Comparison of ENCODE assay signal across 15 mouse cellular contexts in genomic region chr9:14585702-14586101, GRCm38 (mm10). TPM values are rescaled to one million over a fixed set of nuclear protein-coding genes. Genes with fewer than 3 reads are reported as not detected.
DNase-seq lines count a peak whose midpoint lies in the region; ATAC-seq and TF ChIP-seq lines count a peak whose summit lies in the region.
"Had no signal": no experiment of that assay in that cellular context is flagged by ENCODE, and none has a peak within 500 bp of the region (broad histone marks: within the 10 kb centered on the region; RNA-seq: fewer than 3 reads in every experiment).

No protein-coding gene starts in this region.

- no peak overlapping the region for H3K4me2 ChIP-seq in hindbrain, embryonic 14.5 days (replicated peaks)
- no peak overlapping the region for H3K4me2 ChIP-seq in midbrain, embryonic 15.5 days
- no peak overlapping the region for H3K4me2 ChIP-seq in forebrain, postnatal 0 days (ENCODE audit: low read depth)
- H3K4me2 ChIP-seq: forebrain, embryonic 13.5 days; neural tube, embryonic 15.5 days had no signal

- H3K79me3 ChIP-seq in C2C12 (ENCODE audit: low read depth), result peaks cover 18% of the 10 kb centered on the region

- WGBS in hindbrain, embryonic 10.5 days, result 51% methylated on average over 1 of the region's 1 CpGs
- WGBS in hindbrain, embryonic 14.5 days, result 41% methylated on average over 1 of the region's 1 CpGs
- WGBS in midbrain, embryonic 15.5 days, result 67% methylated on average over 1 of the region's 1 CpGs
- 76% methylated on average over 1 of the region's 1 CpGs for WGBS in forebrain, postnatal 0 days

- no peak for TF ChIP-seq CTCF in C2C12 (IDR thresholded peaks at IDR 0.05; ENCODE audit: control insufficient read depth, insufficient read depth, insufficient read length)
- TF ChIP-seq CTCF in forebrain, postnatal 0 days (IDR thresholded peaks at IDR 0.05; ENCODE audit: low read depth), result no peak

- H3K36me3 ChIP-seq in hindbrain, embryonic 10.5 days, result peaks cover 37% of the 10 kb centered on the region
- peaks cover 14% of the 10 kb centered on the region for H3K36me3 ChIP-seq in hindbrain, embryonic 14.5 days (replicated peaks; ENCODE audit: control insufficient read depth, insufficient read depth)
- no peaks in the 10 kb centered on the region for H3K36me3 ChIP-seq in C2C12 (ENCODE audit: control insufficient read depth, insufficient read depth)
- no peaks in the 10 kb centered on the region for H3K36me3 ChIP-seq in midbrain, embryonic 15.5 days (replicated peaks)
- peaks cover 8% of the 10 kb centered on the region; the same call in 1 of the 2 replicates for H3K36me3 ChIP-seq in forebrain, postnatal 0 days (ENCODE audit: insufficient read depth)

- H3K79me2 ChIP-seq in C2C12 (ENCODE audit: control insufficient read depth, insufficient read depth), result peaks cover 65% of the 10 kb centered on the region

- H3K4me1 ChIP-seq in hindbrain, embryonic 10.5 days (replicated peaks), result peaks cover 22% of the 10 kb centered on the region
- no peaks in the 10 kb centered on the region for H3K4me1 ChIP-seq in hindbrain, embryonic 14.5 days (replicated peaks; ENCODE audit: control insufficient read depth, insufficient read depth, low read length)
- no peaks in the 10 kb centered on the region for H3K4me1 ChIP-seq in midbrain, embryonic 15.5 days
- no peaks in the 10 kb centered on the region for H3K4me1 ChIP-seq in forebrain, postnatal 0 days (ENCODE audit: insufficient read depth)
- H3K4me1 ChIP-seq: forebrain, embryonic 13.5 days had no signal

- no peaks in the 10 kb centered on the region for H3K27me3 ChIP-seq in hindbrain, embryonic 10.5 days (ENCODE audit: insufficient read depth, poor library complexity, severe bottlenecking)
- no peaks in the 10 kb centered on the region for H3K27me3 ChIP-seq in hindbrain, embryonic 14.5 days (ENCODE audit: control insufficient read depth, insufficient read depth, low read length)
- no peaks in the 10 kb centered on the region for H3K27me3 ChIP-seq in C2C12 (ENCODE audit: control insufficient read depth, insufficient read depth, insufficient read length)
- H3K27me3 ChIP-seq in midbrain, embryonic 15.5 days (replicated peaks), result no peaks in the 10 kb centered on the region
- no peaks in the 10 kb centered on the region for H3K27me3 ChIP-seq in forebrain, postnatal 0 days (ENCODE audit: insufficient read depth, low read length)
- H3K27me3 ChIP-seq: forebrain, embryonic 13.5 days; neural tube, embryonic 15.5 days had no signal

- H3K9me3 ChIP-seq in hindbrain, embryonic 10.5 days, result no peaks in the 10 kb centered on the region
- no peaks in the 10 kb centered on the region for H3K9me3 ChIP-seq in hindbrain, embryonic 14.5 days (ENCODE audit: control insufficient read depth, low read length)
- H3K9me3 ChIP-seq in midbrain, embryonic 15.5 days, result no peaks in the 10 kb centered on the region
- H3K9me3 ChIP-seq in forebrain, postnatal 0 days (ENCODE audit: low read length), result no peaks in the 10 kb centered on the region
- H3K9me3 ChIP-seq: forebrain, embryonic 13.5 days; neural tube, embryonic 15.5 days had no signal

- no peak overlapping the region for H3K9ac ChIP-seq in hindbrain, embryonic 14.5 days
- H3K9ac ChIP-seq in midbrain, embryonic 15.5 days, result no peak overlapping the region
- H3K9ac ChIP-seq in forebrain, postnatal 0 days, result no peak overlapping the region
- H3K9ac ChIP-seq: forebrain, embryonic 13.5 days; liver, embryonic 14.5 days; neural tube, embryonic 15.5 days had no signal

- DNase-seq in hindbrain, embryonic 10.5 days (ENCODE audit: low spot score), result peak; percentile 15
- DNase-seq in hindbrain, embryonic 14.5 days (ENCODE audit: low spot score), result no peak
- peak; percentile 69 for DNase-seq in embryo, embryonic 10.5 days (ENCODE audit: low spot score)
- peak; percentile 34 for DNase-seq in forelimb bud, embryonic 11.5 days (ENCODE audit: low read depth, low spot score)
- no peak for DNase-seq in forebrain, postnatal 0 days
- no peak for DNase-seq in left cerebral cortex, adult 11 months (ENCODE audit: low spot score)
- DNase-seq: adrenal gland, postnatal 25 days; cerebellum, postnatal 36 days; gastrocnemius, postnatal 36 days had no signal

- no peak overlapping the region for H3K27ac ChIP-seq in hindbrain, embryonic 10.5 days
- H3K27ac ChIP-seq in hindbrain, embryonic 14.5 days, result no peak overlapping the region
- no peak overlapping the region for H3K27ac ChIP-seq in midbrain, embryonic 15.5 days
- H3K27ac ChIP-seq in forebrain, postnatal 0 days (ENCODE audit: low read depth, low read length), result no peak overlapping the region
- H3K27ac ChIP-seq: forebrain, embryonic 13.5 days; liver, embryonic 14.5 days; neural tube, embryonic 15.5 days had no signal

- no peak for ATAC-seq in hindbrain, embryonic 14.5 days (ENCODE audit: low FRiP score)
- no peak for ATAC-seq in midbrain, embryonic 15.5 days (replicated peaks)
- ATAC-seq in forebrain, postnatal 0 days, result no peak
- ATAC-seq: forebrain, embryonic 13.5 days had no signal

- no peak overlapping the region for H3K4me3 ChIP-seq in hindbrain, embryonic 10.5 days
- no peak overlapping the region for H3K4me3 ChIP-seq in hindbrain, embryonic 14.5 days (replicated peaks; ENCODE audit: low read length)
- H3K4me3 ChIP-seq in C2C12 (ENCODE audit: insufficient read depth, poor library complexity, severe bottlenecking), result no peak overlapping the region
- H3K4me3 ChIP-seq in midbrain, embryonic 15.5 days, result no peak overlapping the region
- no peak overlapping the region for H3K4me3 ChIP-seq in forebrain, postnatal 0 days (ENCODE audit: low read depth, low read length)
- H3K4me3 ChIP-seq: forebrain, embryonic 13.5 days; neural tube, embryonic 15.5 days had no signal

- no peak overlapping the region for H3ac ChIP-seq in C2C12 (ENCODE audit: control insufficient read depth, insufficient read length, low read depth)

TF ChIP-seq in C2C12, 6 proteins besides CTCF, POLR2A, EP300 and RAD21:
- TF ChIP-seq MAX (IDR thresholded peaks at IDR 0.05) (no peak), MYOD1 (IDR thresholded peaks at IDR 0.05; ENCODE audit: control insufficient read depth, insufficient read length, low read depth) (peak; percentile 39), CEBPB (IDR thresholded peaks at IDR 0.05; ENCODE audit: low read depth) (peak; percentile 44)
TF ChIP-seq in C2C12: peak in this region for 2.

RNA-seq across cellular contexts. Expression of gene Amotl1, which starts 59.2 kb away (rescaled TPM):
- polyA plus RNA-seq in hindbrain, embryonic 10.5 days (2016; fragmentation: Nextera tagmentation; extraction: Ambion mirVana), result 12.8 and 16.3 TPM in 2 replicates
- 10.1 and 10.3 TPM in 2 replicates for polyA plus RNA-seq in hindbrain, embryonic 14.5 days (2014; fragmentation: Nextera tagmentation; extraction: Ambion mirVana)
- polyA plus RNA-seq in C2C12 (2012; fragmentation: generic; extraction: Trizol), result 17.3 TPM
- polyA plus RNA-seq in midbrain, embryonic 15.5 days (2015; fragmentation: Nextera tagmentation; extraction: Ambion mirVana), result 10.6 and 11.8 TPM in 2 replicates
- total RNA-seq in forebrain, postnatal 0 days (2014; rRNA removed), result 21.8 and 31.4 TPM in 2 replicates
- 3.1 and 5.2 TPM in 2 replicates for polyA plus RNA-seq in forebrain, postnatal 0 days (2015; fragmentation: Nextera tagmentation; extraction: Ambion mirVana)
- total RNA-seq: megakaryocyte progenitor cell, adult 5-6 weeks had no signal

Comparison
In these comparisons a context has a peak if more than half of its experiments do, and no peak if none do; other contexts are left out.
1. DNase-seq: peak in hindbrain, embryonic 10.5 days (single experiment), embryo, embryonic 10.5 days (single experiment) and forelimb bud, embryonic 11.5 days (single experiment); none in hindbrain, embryonic 14.5 days (single experiment), forebrain, postnatal 0 days (single experiment) and left cerebral cortex, adult 11 months (single experiment).